Comparison of ENCODE assay signal across 20 mouse cellular contexts in genomic region chr4:68865135-68865767, GRCm38 (mm10).
DNase-seq lines count a peak whose midpoint lies in the region; ATAC-seq and TF ChIP-seq lines count a peak whose summit lies in the region.
"Had no signal": no experiment of that assay in that cellular context is flagged by ENCODE, and none has a peak within 500 bp of the region (broad histone marks: within the 10 kb centered on the region; RNA-seq: fewer than 3 reads in every experiment).

No protein-coding gene starts in this region.

- POLR2A ChIA-PET in Patski (lab: Charles Lee) = interaction anchor here (0.6 kb wide), 1 partner anchor 179 kb away, joined by 3 read pairs; no protein-coding TSS in a partner anchor

- H3K27ac ChIP-seq in cerebellum, adult 2 months (ENCODE audit: insufficient read depth, low read length) = peak overlapping the region; percentile 4; the same call in 1 of the 2 replicates
- H3K27ac ChIP-seq in midbrain, embryonic 16.5 days (ENCODE audit: low read length) = no peak overlapping the region
- H3K27ac ChIP-seq: hindbrain, embryonic 14.5 days; liver, embryonic 15.5 days; midbrain, embryonic 13.5 days; neural tube, embryonic 13.5 days had no signal

- no peaks in the 10 kb centered on the region for H3K9me3 ChIP-seq in midbrain, embryonic 16.5 days (replicated peaks; ENCODE audit: control insufficient read depth, low read length, poor library complexity, severe bottlenecking)
- H3K9me3 ChIP-seq: heart, embryonic 12.5 days; liver, embryonic 15.5 days; midbrain, embryonic 13.5 days; neural tube, embryonic 13.5 days had no signal

- CTCF ChIA-PET in Patski (lab: Charles Lee) = no interaction called here

- no peak overlapping the region for H3K4me2 ChIP-seq in midbrain, embryonic 16.5 days (ENCODE audit: low read length)
- H3K4me2 ChIP-seq: heart, embryonic 12.5 days; hindbrain, embryonic 14.5 days; liver, embryonic 15.5 days; midbrain, embryonic 13.5 days; neural tube, embryonic 13.5 days had no signal

- no peak for TF ChIP-seq POLR2A in cerebellum, adult 2 months (IDR thresholded peaks at IDR 0.05; ENCODE audit: borderline replicate concordance, insufficient read depth, low read length)

- no peak for TF ChIP-seq CTCF in cerebellum, adult 2 months (IDR thresholded peaks at IDR 0.05; ENCODE audit: borderline replicate concordance, insufficient read depth, low read depth, low read length)
- no peak for TF ChIP-seq CTCF in Patski (IDR thresholded peaks at IDR 0.05)

- no peak overlapping the region for H3K9ac ChIP-seq in midbrain, embryonic 16.5 days (ENCODE audit: low read depth, low read length)
- H3K9ac ChIP-seq: heart, embryonic 12.5 days; hindbrain, embryonic 14.5 days; liver, embryonic 15.5 days; midbrain, embryonic 13.5 days; neural tube, embryonic 13.5 days had no signal

- peaks cover 5% of the 10 kb centered on the region; the same call in 1 of the 2 replicates for H3K4me1 ChIP-seq in cerebellum, adult 2 months (ENCODE audit: control insufficient read depth, insufficient read depth, low read length)
- H3K4me1 ChIP-seq in midbrain, embryonic 16.5 days (ENCODE audit: control insufficient read depth, insufficient read depth, low read length) = no peaks in the 10 kb centered on the region
- H3K4me1 ChIP-seq: heart, embryonic 12.5 days; liver, embryonic 15.5 days; midbrain, embryonic 13.5 days; neural tube, embryonic 13.5 days had no signal

- WGBS in cerebellum, adult 2 months = 11% methylated on average over 4 of the region's 4 CpGs
- WGBS in midbrain, embryonic 16.5 days = 81% methylated on average over 4 of the region's 4 CpGs

- no peaks in the 10 kb centered on the region for H3K36me3 ChIP-seq in midbrain, embryonic 16.5 days (ENCODE audit: control insufficient read depth, insufficient read depth, low read length)
- H3K36me3 ChIP-seq: heart, embryonic 12.5 days; liver, embryonic 15.5 days; midbrain, embryonic 13.5 days; neural tube, embryonic 13.5 days had no signal

- no peaks in the 10 kb centered on the region for H3K27me3 ChIP-seq in cerebellum, adult 2 months (ENCODE audit: control insufficient read depth, insufficient read depth, low read length)
- H3K27me3 ChIP-seq in Patski = no peaks in the 10 kb centered on the region
- no peaks in the 10 kb centered on the region for H3K27me3 ChIP-seq in midbrain, embryonic 16.5 days (ENCODE audit: control insufficient read depth, insufficient read depth, low read depth, low read length)
- H3K27me3 ChIP-seq: heart, embryonic 12.5 days; liver, embryonic 15.5 days; midbrain, embryonic 13.5 days; neural tube, embryonic 13.5 days had no signal

- no peak overlapping the region for H3K4me3 ChIP-seq in cerebellum, adult 2 months (replicated peaks; ENCODE audit: insufficient read depth, low read depth, low read length)
- no peak overlapping the region for H3K4me3 ChIP-seq in midbrain, embryonic 16.5 days (ENCODE audit: low read depth, low read length)
- H3K4me3 ChIP-seq: heart, embryonic 12.5 days; liver, embryonic 15.5 days; midbrain, embryonic 13.5 days; neural tube, embryonic 13.5 days had no signal

- peak; percentile 93 for ATAC-seq in Patski
- ATAC-seq in midbrain, embryonic 16.5 days = no peak
- ATAC-seq: forebrain, embryonic 16.5 days; lung, postnatal 0 days; midbrain, embryonic 13.5 days had no signal

- DNase-seq in cerebellum, adult 2 months = peak; percentile 51 to 81
- no peak for DNase-seq in cerebellum, postnatal 4 days (ENCODE audit: low spot score in 2 of 2)
- DNase-seq in 3134 (ENCODE audit: extremely low read depth, insufficient read length, low spot score) (peak; percentile 47), Patski (ENCODE audit: low read depth, low spot score) (peak; percentile 3)
- peak; percentile 17 for DNase-seq in embryo, embryonic 10 days (ENCODE audit: low spot score)
- no peak for DNase-seq in layer of hippocampus, adult 8-10 months (ENCODE audit: low spot score in 2 of 2)
- DNase-seq: adrenal gland, adult 8-10 months; heart, postnatal 36 days; kidney, adult 9 months; kidney, postnatal 4 days; spleen, adult 18-20 months; thymus, postnatal 4 days had no signal

- in situ Hi-C loops in Patski (cut with MboI; ENCODE audit: low pct_unique_long_range_greater_than_20kb) = no loop called here

Comparison
In these comparisons a context has a peak if more than half of its experiments do, and no peak if none do; other contexts are left out.
1. DNase-seq: peak in cerebellum, adult 2 months (2 of 2), 3134 (single experiment), Patski (single experiment) and embryo, embryonic 10 days (single experiment); none in cerebellum, postnatal 4 days (0 of 2) and layer of hippocampus, adult 8-10 months (0 of 2).